Mouse (Mus musculus): ENCODE measurements around the gene Zfp934. TPM values are rescaled to one million over a fixed set of nuclear protein-coding genes. Genes with fewer than 3 reads are reported as not detected.
A peak's percentile ranks its signal among the peaks of the same experiment; 100 is the strongest.
"Not testable (repeated sequence)": the region's sequence is repeated elsewhere in the genome, so short reads cannot be mapped to it uniquely, and the experiment has no call there.

The Zfp934 gene
- total RNA-seq (2021), result 1 to 10 TPM; 2.3 to 3.0 TPM
- long read RNA-seq, experiment 1, partial matches to known transcripts, result 0 of 3 reads
- long read RNA-seq, experiment 1, other reads (novel, unspliced or antisense), result 3 of 3 reads
- long read RNA-seq, experiment 2, partial matches to known transcripts, result 0 of 1 reads
- long read RNA-seq, experiment 2, other reads (novel, unspliced or antisense), result 1 of 1 reads

- H3K27ac ChIP-seq; DNase-seq; H3K4me3 ChIP-seq; intact Hi-C loops (cut with DNase I): not testable (repeated sequence)
These were observed at the start of gene Zfp934 for GRCm38 (mm10) chr13:62571099-62571498. Gene Zfp934, minus strand, starts transcription at chr13:62571199.

DNA sequence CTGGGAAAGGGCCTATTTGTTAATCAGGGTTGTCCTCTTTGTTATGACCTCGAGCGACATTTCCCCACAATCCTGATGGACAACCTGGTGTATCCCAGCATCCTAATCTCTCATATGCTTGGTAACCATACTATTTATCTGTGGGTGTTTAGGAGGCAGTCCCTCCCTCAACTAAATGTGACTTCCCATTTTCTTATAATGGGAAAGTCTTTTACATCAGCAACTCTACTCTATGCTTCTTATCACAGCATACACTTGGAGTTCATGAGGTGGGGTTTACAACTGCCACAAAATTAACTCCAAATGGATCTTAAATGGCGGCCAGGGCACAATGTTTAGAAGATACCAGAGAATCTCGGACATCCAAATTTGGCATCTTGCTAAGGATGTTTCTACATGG lies 46.5 kb upstream of the Zfp934 start:
- intact Hi-C loops (cut with DNase I); DNase-seq; H3K4me3 ChIP-seq; H3K27ac ChIP-seq: not testable (repeated sequence)

DNA sequence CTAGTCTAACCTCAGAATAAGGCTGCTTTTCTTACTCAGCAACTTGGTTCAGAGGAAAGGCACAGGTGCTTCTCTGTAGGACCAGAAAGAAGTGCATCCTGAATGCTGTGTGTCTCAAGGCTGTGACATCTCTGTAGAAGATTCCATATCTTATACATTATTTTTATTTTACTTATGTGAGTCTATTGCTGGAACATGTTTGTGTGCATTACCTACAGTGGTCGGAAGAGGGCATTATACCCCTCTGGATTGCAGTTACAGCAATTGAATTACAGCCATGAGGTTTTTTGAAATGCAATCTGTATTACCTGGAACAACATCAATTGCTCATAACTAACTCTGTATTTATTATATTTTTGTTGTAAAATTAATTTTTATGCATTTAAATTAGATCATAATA lies 9.3 kb downstream of the Zfp934 start:
- DNase-seq; intact Hi-C loops (cut with DNase I); H3K4me3 ChIP-seq; H3K27ac ChIP-seq: not testable (repeated sequence)
- TF ChIP-seq CTCF (IDR thresholded peaks at IDR 0.05), result peak; percentile 20; the same call in 1 of the 2 replicates

DNA sequence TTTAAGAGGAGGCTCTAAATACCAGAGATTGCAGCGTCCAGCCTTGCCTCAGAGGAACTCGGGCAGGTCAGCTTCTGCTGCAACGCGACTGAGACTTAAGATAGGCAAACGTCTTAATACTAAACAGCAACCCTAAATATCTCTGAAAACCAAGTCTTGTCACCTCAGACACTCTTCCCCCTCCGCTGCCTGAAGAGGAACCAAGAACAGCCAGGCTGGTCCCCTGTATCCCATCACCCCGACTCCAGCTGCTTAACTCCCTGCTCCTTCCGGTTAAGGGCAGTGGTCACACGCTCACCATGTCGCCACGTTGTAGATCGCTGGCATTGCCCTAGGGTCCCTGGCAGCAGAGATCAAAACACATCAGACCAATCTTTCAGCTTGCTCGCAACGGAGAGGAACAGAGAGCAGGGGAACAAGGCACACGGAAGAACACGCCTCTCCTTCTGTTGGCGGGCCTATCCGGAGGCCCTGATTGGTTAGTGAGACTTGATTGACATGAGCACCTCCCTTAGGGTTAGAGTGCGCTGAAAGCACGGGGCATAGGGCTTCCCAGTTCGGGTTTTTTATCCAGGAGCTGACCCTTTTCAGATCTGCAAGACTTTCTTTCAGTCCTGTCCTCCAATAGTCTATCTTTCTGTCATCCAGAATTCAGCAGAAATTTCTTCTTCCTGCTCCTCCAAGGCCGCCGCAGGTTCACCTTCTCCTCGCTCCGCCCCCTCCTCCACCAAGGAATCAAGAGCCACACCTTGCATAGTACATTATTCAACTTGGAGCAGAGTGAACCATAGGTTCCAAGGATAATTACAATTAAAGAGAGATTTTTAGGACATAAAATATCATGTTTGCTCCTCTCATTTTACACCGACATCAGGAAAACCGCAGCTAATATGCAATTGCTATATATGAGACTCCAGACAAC lies 12.5 kb downstream of the Zfp934 start, which contains the start of gene Zfp935:
Gene Zfp935 (minus strand): TSS at position 323 of the 922 bp plus-strand sequence.
- Histone ChIP-seq H3K4me3 (peak within 1 kb of the TSS; percentile 76), H3K27ac (peak within 1 kb of the TSS; percentile 61)
- peak; percentile 69 for DNase-seq
- intact Hi-C loops (cut with DNase I), result not testable (repeated sequence)

GRCm38 (mm10) chr13:62530129-62530528 lies 40.9 kb downstream of the Zfp934 start:
- intact Hi-C loops (cut with DNase I); DNase-seq; H3K4me3 ChIP-seq: not testable (repeated sequence)

GRCm38 (mm10) chr13:62510641-62511420 lies 60.2 kb downstream of the Zfp934 start:
- H3K27ac ChIP-seq; H3K4me3 ChIP-seq; intact Hi-C loops (cut with DNase I); DNase-seq: not testable (repeated sequence)

More at GRCm38 (mm10) chr13:62530129-62530528, 40.9 kb downstream of the Zfp934 start:
- not testable (repeated sequence) for H3K27ac ChIP-seq

GRCm38 (mm10) chr13:62472661-62473060 lies 98.3 kb downstream of the Zfp934 start:
- H3K4me3 ChIP-seq; H3K27ac ChIP-seq; DNase-seq; intact Hi-C loops (cut with DNase I): not testable (repeated sequence)

DNA sequence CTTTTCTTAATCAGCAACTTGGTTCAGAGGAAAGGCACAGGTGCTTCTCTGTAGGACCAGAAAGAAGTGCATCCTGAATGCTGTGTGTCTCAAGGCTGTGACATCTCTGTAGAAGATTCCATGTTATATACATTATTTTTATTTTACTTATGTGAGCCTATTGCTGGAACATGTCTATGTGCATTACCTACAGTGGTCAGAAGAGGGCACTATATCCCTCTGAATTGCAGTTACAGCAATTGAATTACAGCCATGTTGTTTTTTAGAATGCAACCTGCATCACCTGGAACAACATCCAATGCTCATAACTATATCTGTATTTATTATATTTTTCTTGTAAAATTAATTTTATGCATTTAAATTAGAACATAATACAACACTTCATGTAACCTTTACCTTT lies 101.1 kb downstream of the Zfp934 start:
- TF ChIP-seq CTCF (IDR thresholded peaks at IDR 0.05), result peak; percentile 55
- intact Hi-C loops (cut with DNase I), result loop anchor here (5.0 kb wide), 1 partner anchor 387 kb away; the partner anchor contains the start of gene Fbp2

GRCm38 (mm10) chr13:62466424-62467334 lies 104.3 kb downstream of the Zfp934 start, which contains the start of gene Gm49359:
Gene Gm49359, minus strand, starts transcription at chr13:62466832.
- H3K27ac ChIP-seq, result peak within 1 kb of the TSS; percentile 92
- DNase-seq, result peak; percentile 91
- intact Hi-C loops (cut with DNase I), result loop anchor here (5.0 kb wide), 1 partner anchor 391 kb away; the partner anchor contains the start of gene Fbp2
- peak within 1 kb of the TSS; percentile 89 for H3K4me3 ChIP-seq

More for the DNA sequence above, 101.1 kb downstream of the Zfp934 start:
- not testable (repeated sequence) for DNase-seq, H3K27ac ChIP-seq, H3K4me3 ChIP-seq

Small RNA genes lying within 50 kb of the gene (microRNA-seq; reads per million reads assigned to microRNA genes)
- not detected for gene Gm22256

Other genes with a start within 250 kb of the Zfp934 start
- gene Gm3604, start 188.0 kb downstream of the Zfp934 start, total RNA-seq (2021), result under 1 TPM in 1 of 2 experiments, not detected in 1; 0.36 TPM
- gene Gm49359, start 104.4 kb downstream of the Zfp934 start, total RNA-seq (2021), result 1 to 10 TPM; 2.9 to 4.9 TPM
- gene Zfp935, start 12.7 kb downstream of the Zfp934 start, total RNA-seq (2021), result 1 to 10 TPM in 1 of 2 experiments, not detected in 1; 1.7 TPM
- gene 6720489N17Rik, start 53.0 kb upstream of the Zfp934 start, total RNA-seq (2021), result under 1 TPM; 0.61 to 0.82 TPM
- gene Platr25, start 189.5 kb upstream of the Zfp934 start, total RNA-seq (2021), result 1 to 10 TPM; 1.3 to 2.1 TPM
- under 1 TPM; 0.25 to 0.48 TPM for gene Gm5141, start 214.6 kb upstream of the Zfp934 start, total RNA-seq (2021)